11 mouse cellular contexts compared by ENCODE assay signal in the genomic region with DNA sequence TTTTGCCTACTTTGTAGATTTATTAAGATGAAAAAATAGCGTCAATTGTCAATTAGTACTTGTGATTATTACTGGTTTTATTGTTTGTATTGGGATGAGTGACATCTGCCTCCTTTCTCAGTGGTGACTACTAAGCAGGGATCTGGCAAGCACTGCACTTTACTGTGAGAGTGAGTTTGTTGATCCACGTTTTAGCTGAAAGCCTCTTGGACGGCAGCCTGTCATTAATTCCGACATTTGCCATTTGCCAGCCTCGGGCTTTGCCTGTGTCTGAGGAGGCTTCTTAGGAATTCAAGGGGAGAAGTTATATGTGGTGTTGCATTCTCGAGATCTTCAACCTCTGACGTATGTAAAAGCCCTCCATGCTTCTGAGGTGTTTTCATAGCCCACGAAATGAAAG.
DNase-seq lines count a peak whose midpoint lies in the region; ATAC-seq and TF ChIP-seq lines count a peak whose summit lies in the region.
"Had no signal": no experiment of that assay in that cellular context is flagged by ENCODE, and none has a peak within 500 bp of the region (broad histone marks: within the 10 kb centered on the region; RNA-seq: fewer than 3 reads in every experiment).

No protein-coding gene starts in this region.

- TF ChIP-seq CTCF in lung, postnatal 0 days (IDR thresholded peaks at IDR 0.05) = no peak

- 38% methylated on average over 8 of the region's 8 CpGs for WGBS in hindbrain, embryonic 16.5 days
- 65% methylated on average over 8 of the region's 8 CpGs for WGBS in hindbrain, embryonic 10.5 days
- WGBS in lung, postnatal 0 days = 35% methylated on average over 8 of the region's 8 CpGs
- 35% methylated on average over 8 of the region's 8 CpGs for WGBS in stomach, embryonic 16.5 days

- peaks cover 6% of the 10 kb centered on the region for H3K4me1 ChIP-seq in hindbrain, embryonic 16.5 days (ENCODE audit: control insufficient read depth, insufficient read depth, low read depth, low read length)
- peaks cover 8% of the 10 kb centered on the region; the same call in 1 of the 2 replicates for H3K4me1 ChIP-seq in hindbrain, embryonic 10.5 days (replicated peaks)
- H3K4me1 ChIP-seq in lung, postnatal 0 days (ENCODE audit: insufficient read depth, low read depth, low read length) = no peaks in the 10 kb centered on the region; the same call in 1 of the 2 replicates
- no peaks in the 10 kb centered on the region for H3K4me1 ChIP-seq in stomach, embryonic 16.5 days (ENCODE audit: control insufficient read depth, insufficient read depth, low read length)

- no peak overlapping the region for H3K27ac ChIP-seq in hindbrain, embryonic 16.5 days (ENCODE audit: low read depth, low read length)
- H3K27ac ChIP-seq in hindbrain, embryonic 10.5 days = no peak overlapping the region
- H3K27ac ChIP-seq in lung, postnatal 0 days (ENCODE audit: low read length) = no peak overlapping the region
- no peak overlapping the region for H3K27ac ChIP-seq in stomach, embryonic 16.5 days (ENCODE audit: low read length)
- H3K27ac ChIP-seq: neural tube, embryonic 15.5 days had no signal

- no peak for TF ChIP-seq EP300 in lung, postnatal 0 days (IDR thresholded peaks at IDR 0.05)

- no peaks in the 10 kb centered on the region for H3K9me3 ChIP-seq in hindbrain, embryonic 16.5 days (ENCODE audit: control insufficient read depth, low read length)
- H3K9me3 ChIP-seq in hindbrain, embryonic 10.5 days = no peaks in the 10 kb centered on the region
- no peaks in the 10 kb centered on the region for H3K9me3 ChIP-seq in lung, postnatal 0 days (ENCODE audit: low read length)
- no peaks in the 10 kb centered on the region for H3K9me3 ChIP-seq in stomach, embryonic 16.5 days (replicated peaks; ENCODE audit: control insufficient read depth, low read length)
- H3K9me3 ChIP-seq: neural tube, embryonic 15.5 days had no signal

- no peak; the same call in 1 of the 2 replicates for ATAC-seq in hindbrain, embryonic 16.5 days
- ATAC-seq in lung, postnatal 0 days = no peak
- ATAC-seq in stomach, embryonic 16.5 days (ENCODE audit: insufficient read depth, low FRiP score) = no peak
- ATAC-seq: liver, postnatal 0 days had no signal

- H3K36me3 ChIP-seq in hindbrain, embryonic 16.5 days (ENCODE audit: control insufficient read depth, insufficient read depth, low read length) = no peaks in the 10 kb centered on the region
- no peaks in the 10 kb centered on the region for H3K36me3 ChIP-seq in hindbrain, embryonic 10.5 days
- no peaks in the 10 kb centered on the region for H3K36me3 ChIP-seq in lung, postnatal 0 days (ENCODE audit: insufficient read depth, low read length)
- no peaks in the 10 kb centered on the region for H3K36me3 ChIP-seq in stomach, embryonic 16.5 days (ENCODE audit: control insufficient read depth, insufficient read depth, low read length)
- H3K36me3 ChIP-seq: neural tube, embryonic 15.5 days had no signal

- DNase-seq in cerebellum, postnatal 14 days = peak; percentile 29 to 59
- no peak for DNase-seq in cerebellum, adult 11 months
- no peak for DNase-seq in hindbrain, embryonic 10.5 days (ENCODE audit: low spot score)
- no peak for DNase-seq in lung, postnatal 0 days (ENCODE audit: low spot score)
- DNase-seq in lung, postnatal 10 days = no peak
- no peak for DNase-seq in MN1 (ENCODE audit: low spot score)
- DNase-seq: layer of hippocampus, adult 9-11 months; liver, postnatal 0 days had no signal

- H3K4me3 ChIP-seq in hindbrain, embryonic 16.5 days (ENCODE audit: low read length) = no peak overlapping the region
- no peak overlapping the region for H3K4me3 ChIP-seq in hindbrain, embryonic 10.5 days
- no peak overlapping the region for H3K4me3 ChIP-seq in lung, postnatal 0 days (ENCODE audit: low read depth, low read length)
- no peak overlapping the region; the same call in 1 of the 2 replicates for H3K4me3 ChIP-seq in stomach, embryonic 16.5 days (replicated peaks; ENCODE audit: low read length)
- H3K4me3 ChIP-seq: neural tube, embryonic 15.5 days had no signal

- H3K4me2 ChIP-seq in hindbrain, embryonic 16.5 days (ENCODE audit: low read length) = peak overlapping the region; percentile 31
- peak overlapping the region; percentile 35 for H3K4me2 ChIP-seq in lung, postnatal 0 days (replicated peaks; ENCODE audit: low read depth, low read length)
- H3K4me2 ChIP-seq in stomach, embryonic 16.5 days (ENCODE audit: low read depth, low read length) = peak overlapping the region; percentile 27; the same call in 1 of the 2 replicates
- H3K4me2 ChIP-seq: neural tube, embryonic 15.5 days had no signal

- no peaks in the 10 kb centered on the region for H3K27me3 ChIP-seq in hindbrain, embryonic 16.5 days (replicated peaks; ENCODE audit: control insufficient read depth, insufficient read depth, low read length)
- H3K27me3 ChIP-seq in hindbrain, embryonic 10.5 days (ENCODE audit: insufficient read depth, poor library complexity, severe bottlenecking) = peaks cover 8% of the 10 kb centered on the region; the same call in 1 of the 2 replicates
- no peaks in the 10 kb centered on the region for H3K27me3 ChIP-seq in lung, postnatal 0 days (replicated peaks; ENCODE audit: insufficient read depth, low read length)
- H3K27me3 ChIP-seq in stomach, embryonic 16.5 days (ENCODE audit: control insufficient read depth, insufficient read depth, low read length) = no peaks in the 10 kb centered on the region

- H3K9ac ChIP-seq in hindbrain, embryonic 16.5 days (ENCODE audit: low read depth, low read length) = no peak overlapping the region
- H3K9ac ChIP-seq in lung, postnatal 0 days (replicated peaks; ENCODE audit: low read depth) = no peak overlapping the region
- H3K9ac ChIP-seq in stomach, embryonic 16.5 days (ENCODE audit: low read length) = no peak overlapping the region
- H3K9ac ChIP-seq: liver, postnatal 0 days; neural tube, embryonic 15.5 days had no signal

Comparison
In these comparisons a context has a peak if more than half of its experiments do, and no peak if none do; other contexts are left out.
1. DNase-seq: peak in cerebellum, postnatal 14 days (2 of 2); none in cerebellum, adult 11 months (single experiment), hindbrain, embryonic 10.5 days (single experiment), lung, postnatal 0 days (single experiment), lung, postnatal 10 days (single experiment) and MN1 (single experiment).
2. Peak in every context shown above with its lines, with median percentiles within 50 percentile points of each other: H3K4me2 ChIP-seq.